Mouse (Mus musculus) layer of hippocampus, adult 2 months (tissue): Measurements from ENCODE around the gene Marveld1. TPM values are rescaled to one million over a fixed set of nuclear protein-coding genes. Genes with fewer than 3 reads are reported as not detected.
A peak's percentile ranks its signal among the peaks of the same experiment; 100 is the strongest.

Experiments
- DNase-seq, 2 experiments: peaks; one replicate each; pipeline ENCODE4 v3.0.0; 2022; ENCODE audit warnings: low spot score in 2 of 2
- H3K27ac ChIP-seq: fragments of 200-600 bp; 2 replicates; pipeline ENCODE4 v1.8.1; 2022
- H3K4me3 ChIP-seq: fragments of 200-600 bp; 2 replicates; pipeline ENCODE4 v1.8.1; 2022; ENCODE audit warnings: mild to moderate bottlenecking
- CTCF ChIP-seq: fragments of 200-600 bp; conservative IDR thresholded peaks from 2 replicates; pipeline ENCODE4 v1.8.1; 2022; ENCODE audit warnings: antibody characterized with exemption, mild to moderate bottlenecking, moderate library complexity
- total RNA-seq, 2 experiments: library from RNA; stranded (reverse); gene quantifications; 2 replicates each; pipeline ENCODE4 v1.2.3; 2021

Marveld1 gene
- total RNA-seq, 2 experiments from 2014 or later: 7.0 to 8.3 TPM

- Histone ChIP-seq H3K27ac (peak overlapping the region; percentile 59; the same call in 1 of the 2 replicates), H3K4me3 (no peak overlapping the region)
- DNase-seq: peak; percentile 80 to 89
- TF ChIP-seq CTCF: peak; percentile 86
These were observed 2.5 kb upstream of the Marveld1 start for GRCm38 (mm10) chr19:42144541-42145167.

DNA sequence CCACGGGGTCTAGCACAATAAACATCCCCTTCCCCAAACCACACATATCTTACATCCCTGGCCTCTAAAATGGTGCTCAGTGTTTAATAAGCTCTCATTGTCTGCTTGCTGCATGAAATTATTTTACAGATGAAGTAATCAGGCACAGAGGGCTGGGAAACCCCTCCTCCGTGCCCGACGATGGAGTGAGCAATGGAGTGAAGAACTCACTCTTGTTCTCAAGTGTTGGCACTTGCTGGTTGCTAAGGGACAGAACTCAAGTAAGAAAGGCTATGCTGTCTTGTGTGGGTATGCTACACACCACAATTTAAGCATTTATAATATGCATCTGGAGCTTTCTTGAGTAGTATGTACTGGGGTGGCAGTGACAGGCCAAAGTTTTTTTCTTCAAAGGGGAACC is 2.0 kb upstream of the Marveld1 start:
- Histone ChIP-seq H3K4me3 (no peak overlapping the region), H3K27ac (peak overlapping the region; percentile 59; the same call in 1 of the 2 replicates)
- no peak for TF ChIP-seq CTCF
- DNase-seq: no peak

GRCm38 (mm10) chr19:42145731-42146130 is 1.5 kb upstream of the Marveld1 start:
- no peak for DNase-seq
- no peak for TF ChIP-seq CTCF
- Histone ChIP-seq H3K27ac (no peak overlapping the region), H3K4me3 (no peak overlapping the region)

DNA sequence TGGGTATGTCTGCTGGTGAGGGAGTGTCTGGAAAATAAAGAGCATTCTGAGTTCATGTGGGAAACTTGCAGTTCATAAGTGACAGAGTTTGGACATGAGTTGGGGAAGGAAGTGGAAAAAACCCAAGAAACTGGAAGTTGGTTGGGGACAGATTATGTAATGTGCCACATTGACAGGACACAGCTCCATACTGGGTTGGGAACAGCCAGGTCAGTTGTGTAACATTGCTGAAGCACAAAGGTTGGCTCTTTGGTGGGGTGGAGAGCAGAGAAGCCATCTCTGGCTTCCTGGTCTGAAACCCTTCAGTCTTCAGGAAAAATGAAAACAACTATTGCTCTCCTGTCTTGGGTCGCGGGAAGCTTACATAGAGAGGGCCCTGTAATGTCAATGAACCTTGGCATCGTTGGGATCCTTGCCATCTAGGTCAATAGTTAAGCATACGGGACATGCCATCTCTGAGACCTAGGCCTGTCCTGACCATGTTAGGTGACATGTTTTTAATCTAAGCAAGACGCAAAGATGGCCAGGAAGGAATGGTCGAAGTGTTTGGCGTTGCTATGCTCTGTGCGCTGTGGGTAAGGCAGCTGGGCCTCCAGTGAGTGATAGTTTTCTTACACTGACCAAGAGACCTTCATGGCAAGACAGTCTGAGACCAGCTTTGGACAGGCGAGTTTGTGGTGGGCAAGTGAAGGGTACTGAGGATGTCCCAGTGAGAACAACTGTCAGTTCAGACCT is 757 bp upstream of the Marveld1 start:
- TF ChIP-seq CTCF: no peak
- peak overlapping the region; percentile 81; the same call in 1 of the 2 replicates for H3K27ac ChIP-seq
- no peak overlapping the region for H3K4me3 ChIP-seq
- DNase-seq: no peak

GRCm38 (mm10) chr19:42147769-42148568 is 769 bp downstream of the Marveld1 start:
- DNase-seq: no peak
- peak overlapping the region; percentile 86 for H3K27ac ChIP-seq
- no peak; the same call in 1 of the 2 replicates for TF ChIP-seq CTCF
- H3K4me3 ChIP-seq: peak overlapping the region; percentile 68

DNA sequence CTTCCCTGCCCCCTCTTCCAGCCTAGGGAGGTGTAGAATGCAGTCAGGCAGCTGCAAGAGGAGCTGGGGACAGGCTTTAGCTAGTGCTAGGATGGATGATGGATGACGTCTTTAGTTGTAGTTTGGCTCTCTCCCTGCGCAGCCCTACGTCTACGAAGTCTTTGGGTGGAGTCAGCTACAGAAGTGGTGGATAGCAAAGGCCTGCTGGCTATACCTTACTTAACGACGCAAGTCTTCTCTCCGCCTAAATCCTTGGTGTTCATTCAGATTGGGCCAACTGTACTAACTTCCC is 1.3 kb downstream of the Marveld1 start:
- no peak for TF ChIP-seq CTCF
- Histone ChIP-seq H3K4me3 (peak overlapping the region; percentile 68), H3K27ac (peak overlapping the region; percentile 86)
- DNase-seq: no peak

DNA sequence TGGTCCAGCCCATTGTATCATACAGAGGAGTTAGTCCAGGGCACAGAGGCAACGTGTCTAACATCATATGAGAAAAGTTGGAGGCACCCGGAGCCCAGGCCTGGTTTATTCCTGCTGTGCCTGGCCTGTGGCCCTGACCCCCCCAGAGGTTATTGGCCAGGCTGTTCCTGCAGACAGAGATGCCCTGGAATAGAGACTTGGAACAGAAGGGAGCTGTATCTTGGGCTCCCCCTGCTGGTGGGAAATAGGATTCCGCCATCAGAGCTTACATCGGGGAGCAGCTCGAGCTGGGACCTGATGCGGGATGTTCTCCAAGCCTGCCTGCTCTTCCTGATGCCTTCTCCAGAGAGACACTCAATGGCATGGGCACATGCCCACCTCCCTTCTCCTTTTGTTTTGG is 4.8 kb downstream of the Marveld1 start:
- DNase-seq: peak; percentile 86 to 91
- H3K4me3 ChIP-seq: no peak overlapping the region
- peak; percentile 100 for TF ChIP-seq CTCF
- no peak overlapping the region for H3K27ac ChIP-seq

DNA sequence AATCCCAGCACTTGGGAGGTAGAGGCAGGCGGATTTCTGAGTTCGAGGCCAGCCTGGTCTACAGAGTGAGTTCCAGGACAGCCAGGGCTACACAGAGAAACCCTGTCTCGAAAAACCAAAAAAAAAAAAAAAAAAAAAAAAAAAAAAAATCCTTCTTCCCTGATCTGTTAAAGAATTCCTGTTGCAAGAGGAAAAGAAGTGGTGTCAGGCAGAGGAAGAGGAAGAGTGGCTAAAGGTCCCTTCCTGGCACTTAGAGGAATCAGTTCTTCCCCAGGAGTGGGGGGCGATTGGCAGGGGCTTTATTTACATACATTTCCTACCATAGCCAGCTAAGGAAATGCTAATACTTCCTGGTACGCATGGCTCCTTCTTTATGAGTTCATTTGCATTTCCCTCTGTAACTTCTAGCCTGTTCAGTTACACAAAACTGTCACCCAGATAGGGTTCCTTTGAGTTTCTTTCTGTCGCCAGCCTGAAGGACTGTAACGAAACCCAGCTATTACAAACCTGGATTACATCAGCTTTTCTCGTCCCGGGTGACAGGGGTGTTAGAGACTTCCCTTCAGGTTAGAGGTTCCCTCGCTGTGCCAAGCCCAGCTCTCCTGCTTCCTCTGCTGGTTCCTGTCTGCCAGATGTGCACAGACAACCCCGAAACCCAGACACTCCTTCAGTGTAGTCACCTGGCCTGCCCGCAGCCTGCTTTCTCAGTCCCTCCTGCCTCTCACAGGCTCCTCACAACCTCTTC is 10.5 kb downstream of the Marveld1 start:
- TF ChIP-seq CTCF: no peak
- H3K4me3 ChIP-seq: no peak overlapping the region
- H3K27ac ChIP-seq: no peak overlapping the region
- DNase-seq: no peak

- no peak overlapping the region for H3K27ac ChIP-seq
- no peak for DNase-seq
- H3K4me3 ChIP-seq: no peak overlapping the region
- TF ChIP-seq CTCF: no peak
These were observed 11.2 kb downstream of the Marveld1 start for GRCm38 (mm10) chr19:42158246-42159017.

GRCm38 (mm10) chr19:42163764-42164163 is 16.6 kb downstream of the Marveld1 start, which contains the start of gene Zfyve27:
TSS of gene Zfyve27 (plus strand) at chr19:42163951.
- H3K27ac ChIP-seq: no peak within 1 kb of the TSS
- DNase-seq: no peak
- no peak within 1 kb of the TSS for H3K4me3 ChIP-seq
- no peak for TF ChIP-seq CTCF

DNA sequence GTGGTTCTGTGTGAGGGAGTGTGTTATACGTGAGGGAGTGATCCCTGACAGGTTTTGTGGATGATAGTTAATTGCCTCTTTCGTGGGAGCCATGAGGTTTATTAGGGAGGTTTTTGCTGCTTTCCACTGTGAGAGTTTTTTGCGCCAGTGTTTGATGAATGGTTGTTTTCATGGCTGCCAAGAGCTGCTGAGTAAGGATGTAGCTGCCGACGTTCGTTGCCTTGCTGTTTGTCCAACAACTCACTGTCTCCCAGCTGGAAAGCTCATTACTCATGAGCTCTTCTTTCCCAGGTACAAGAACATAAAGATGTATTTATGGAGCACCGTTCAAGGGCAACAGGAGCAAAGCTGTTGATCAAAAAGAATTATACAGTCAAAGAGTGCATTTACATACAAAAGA is 17.0 kb downstream of the Marveld1 start:
- H3K4me3 ChIP-seq: no peak overlapping the region
- H3K27ac ChIP-seq: no peak overlapping the region
- no peak for TF ChIP-seq CTCF
- DNase-seq: no peak

DNA sequence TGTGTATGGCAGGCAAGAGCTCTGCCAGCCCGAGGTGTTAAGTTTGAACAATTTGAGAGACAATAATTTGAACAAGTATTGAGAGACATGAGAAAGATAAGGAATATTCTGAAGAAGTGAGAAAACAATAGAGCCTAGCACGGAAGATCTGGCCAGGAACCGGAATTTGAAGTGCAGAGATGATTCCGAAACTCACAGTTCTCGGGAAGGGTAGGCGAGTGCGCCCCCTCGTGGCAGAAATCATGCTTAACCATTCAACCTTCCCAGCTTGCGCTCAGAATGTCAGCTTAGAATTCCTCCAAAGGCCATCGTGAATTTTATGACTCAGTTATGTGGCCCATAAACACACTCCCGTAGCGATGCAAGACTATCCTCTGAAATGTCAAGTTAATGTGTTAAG is 18.9 kb downstream of the Marveld1 start:
- Histone ChIP-seq H3K4me3 (peak overlapping the region; percentile 47), H3K27ac (peak overlapping the region; percentile 49; the same call in 1 of the 2 replicates)
- DNase-seq: peak; percentile 81 to 91
- peak; percentile 95 for TF ChIP-seq CTCF
